Mouse (Mus musculus) embryonic facial prominence, embryonic 12.5 days (tissue): ENCODE data around the gene Reg4. TPM values are rescaled to one million over a fixed set of nuclear protein-coding genes. Genes with fewer than 3 reads are reported as not detected.

Source experiments
- ATAC-seq: fragments of 200-750 bp; cut with Nextera tagmentation; 2 replicates; pipeline ENCODE4 v1.8.0; 2017; ENCODE audit not compliant: insufficient number of reproducible peaks, insufficient read depth, low FRiP score, low TSS enrichment
- H3K27ac ChIP-seq: fragments of 300-500 bp; sonication (generic); 2 replicates; pipeline ENCODE4 v1.5.1; 2016; ENCODE audit warnings: mild to moderate bottlenecking
- H3K27me3 ChIP-seq: fragments of 300-500 bp; sonication (generic); 2 replicates; pipeline ENCODE4 v1.6.1; 2016; ENCODE audit warnings: mild to moderate bottlenecking, moderate library complexity
- H3K36me3 ChIP-seq: fragments of 300-500 bp; sonication (generic); 2 replicates; pipeline ENCODE4 v1.6.1; 2016; ENCODE audit warnings: mild to moderate bottlenecking
- H3K4me1 ChIP-seq: fragments of 300-500 bp; sonication (generic); 2 replicates; pipeline ENCODE4 v1.6.1; 2016
- H3K4me2 ChIP-seq: fragments of 300-500 bp; sonication (generic); replicated peaks from 2 replicates; pipeline ENCODE4 v1.6.1; 2016; ENCODE audit warnings: mild to moderate bottlenecking, moderate library complexity
- H3K4me3 ChIP-seq: fragments of 300-500 bp; sonication (generic); 2 replicates; pipeline ENCODE4 v1.5.1; 2016; ENCODE audit warnings: mild to moderate bottlenecking
- H3K9ac ChIP-seq: fragments of 300-500 bp; sonication (generic); 2 replicates; pipeline ENCODE4 v1.6.1; 2016; ENCODE audit warnings: mild to moderate bottlenecking, moderate library complexity
- H3K9me3 ChIP-seq: fragments of 300-500 bp; sonication (generic); 2 replicates; pipeline ENCODE4 v1.6.1; 2016; ENCODE audit warnings: mild to moderate bottlenecking, moderate library complexity
- WGBS: fragments of 180-500 bp; shearing (Covaris S2); methylation state at CpG from one replicate; pipeline ENCODE4 v1.1.7; 2016; 5-methylcytosine and 5-hydroxymethylcytosine counted together
- polyA plus RNA-seq: library from polyadenylated mRNA; unstranded; fragments of >200 nt; fragmentation: Nextera tagmentation; extraction: Ambion mirVana; gene quantifications from 2 replicates; pipeline ENCODE4 v1.2.1, GENCODE M21; 2016

Reg4 gene
- polyA plus RNA-seq, 1 experiment from 2014 or later, result not detected

- ATAC-seq, result no peak
- Histone ChIP-seq H3K4me1 (no peaks in the 10 kb centered on the region), H3K4me3 (no peak overlapping the region), H3K4me2 (no peak overlapping the region), H3K27me3 (no peaks in the 10 kb centered on the region), H3K36me3 (no peaks in the 10 kb centered on the region), H3K9ac (no peak overlapping the region), H3K27ac (no peak overlapping the region), H3K9me3 (no peaks in the 10 kb centered on the region)
- 58% methylated on average over 3 of the region's 3 CpGs for WGBS
Observed at GRCm38 (mm10) chr3:98216296-98216695, 5.7 kb upstream of the Reg4 start.

DNA sequence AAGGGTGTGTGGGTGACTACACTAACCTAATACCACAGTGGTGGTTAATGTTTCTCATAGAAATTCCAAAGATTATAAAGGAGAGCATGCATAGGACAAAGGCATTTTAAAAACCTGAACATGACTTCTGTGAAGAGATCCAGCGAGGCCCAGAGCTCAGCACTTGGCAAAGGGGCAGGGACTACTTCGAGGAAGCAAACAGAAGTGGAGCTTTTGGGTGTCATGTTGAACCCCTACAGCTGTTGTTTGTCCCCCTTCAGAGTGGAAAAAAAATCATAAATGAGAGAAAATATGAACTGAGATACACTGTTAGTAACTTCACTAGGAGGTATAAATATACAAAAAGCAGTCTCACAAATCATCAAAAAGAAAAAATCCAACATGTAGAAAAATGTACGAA is 1.3 kb downstream of the Reg4 start:
- Histone ChIP-seq H3K4me2 (no peak overlapping the region), H3K9ac (no peak overlapping the region), H3K4me1 (peaks cover 3% of the 10 kb centered on the region; the same call in 1 of the 2 replicates), H3K4me3 (no peak overlapping the region), H3K27me3 (no peaks in the 10 kb centered on the region), H3K9me3 (no peaks in the 10 kb centered on the region), H3K36me3 (no peaks in the 10 kb centered on the region), H3K27ac (no peak overlapping the region)
- no peak for ATAC-seq
- 80% methylated on average over 3 of the region's 3 CpGs for WGBS

- no peak overlapping the region for H3K27ac ChIP-seq
- peak; percentile 71; the same call in 1 of the 2 replicates for ATAC-seq
- no peaks in the 10 kb centered on the region for H3K27me3 ChIP-seq
- H3K4me3 ChIP-seq, result no peak overlapping the region
- H3K9ac ChIP-seq, result no peak overlapping the region
- WGBS, result 13% methylated on average over 9 of the region's 9 CpGs
- H3K9me3 ChIP-seq, result no peaks in the 10 kb centered on the region
- H3K4me1 ChIP-seq, result peaks cover 3% of the 10 kb centered on the region; the same call in 1 of the 2 replicates
- no peaks in the 10 kb centered on the region for H3K36me3 ChIP-seq
- no peak overlapping the region for H3K4me2 ChIP-seq
Observed at GRCm38 (mm10) chr3:98223783-98224580, 2.0 kb downstream of the Reg4 start.

- no peaks in the 10 kb centered on the region for H3K27me3 ChIP-seq
- H3K9ac ChIP-seq, result no peak overlapping the region
- H3K4me3 ChIP-seq, result no peak overlapping the region
- peaks cover 3% of the 10 kb centered on the region; the same call in 1 of the 2 replicates for H3K4me1 ChIP-seq
- 88% methylated on average over 7 of the region's 7 CpGs for WGBS
- H3K4me2 ChIP-seq, result no peak overlapping the region
- no peaks in the 10 kb centered on the region for H3K9me3 ChIP-seq
- ATAC-seq, result no peak
- no peaks in the 10 kb centered on the region for H3K36me3 ChIP-seq
- no peak overlapping the region for H3K27ac ChIP-seq
Observed at GRCm38 (mm10) chr3:98224975-98225374, 3.0 kb downstream of the Reg4 start.

- H3K4me3 ChIP-seq, result no peak overlapping the region
- H3K9ac ChIP-seq, result no peak overlapping the region
- ATAC-seq, result no peak
- no peaks in the 10 kb centered on the region for H3K36me3 ChIP-seq
- peaks cover 3% of the 10 kb centered on the region; the same call in 1 of the 2 replicates for H3K4me1 ChIP-seq
- H3K4me2 ChIP-seq, result no peak overlapping the region
- H3K9me3 ChIP-seq, result no peaks in the 10 kb centered on the region
- WGBS, result 43% methylated on average over 2 of the region's 2 CpGs
- no peaks in the 10 kb centered on the region for H3K27me3 ChIP-seq
- no peak overlapping the region for H3K27ac ChIP-seq
Observed at GRCm38 (mm10) chr3:98225746-98226145, 3.8 kb downstream of the Reg4 start.

DNA sequence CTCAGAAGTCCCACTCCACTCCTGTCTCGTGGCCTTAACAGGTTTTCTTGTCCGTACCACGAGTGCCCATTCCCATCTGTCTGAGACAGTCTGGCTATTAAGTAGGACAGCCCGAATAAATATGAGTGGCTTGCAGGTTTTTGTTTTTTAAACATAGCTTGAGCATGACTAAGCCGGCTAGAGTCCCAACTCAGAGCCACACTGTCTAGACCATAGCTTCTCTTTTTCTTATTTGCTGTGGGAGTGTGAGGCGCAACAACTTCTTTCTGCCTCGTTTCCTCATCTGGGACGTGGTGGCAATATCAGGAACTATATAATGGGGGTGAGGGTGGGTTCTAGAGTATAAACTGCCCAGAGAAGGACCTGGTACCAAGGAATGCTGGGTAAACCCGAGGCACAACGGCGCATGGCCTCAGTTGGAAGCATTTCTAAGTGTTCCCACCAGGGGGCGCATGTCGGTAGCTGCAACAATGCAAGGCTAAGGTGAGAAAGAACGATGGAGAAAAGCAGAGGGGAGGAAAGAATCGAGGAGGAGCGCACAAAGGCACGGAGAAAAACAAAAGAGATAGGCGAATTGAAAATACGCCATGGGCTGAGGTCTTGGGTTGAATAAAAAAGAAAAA is 5.1 kb downstream of the Reg4 start:
- peaks cover 3% of the 10 kb centered on the region; the same call in 1 of the 2 replicates for H3K4me1 ChIP-seq
- ATAC-seq, result no peak
- no peak overlapping the region for H3K27ac ChIP-seq
- H3K36me3 ChIP-seq, result no peaks in the 10 kb centered on the region
- no peaks in the 10 kb centered on the region for H3K9me3 ChIP-seq
- 37% methylated on average over 19 of the region's 19 CpGs for WGBS
- H3K4me3 ChIP-seq, result no peak overlapping the region
- no peak overlapping the region for H3K9ac ChIP-seq
- H3K27me3 ChIP-seq, result no peaks in the 10 kb centered on the region
- H3K4me2 ChIP-seq, result no peak overlapping the region

- ATAC-seq, result no peak
- 75% methylated on average over 3 of the region's 3 CpGs for WGBS
- Histone ChIP-seq H3K27ac (no peak overlapping the region), H3K36me3 (no peaks in the 10 kb centered on the region), H3K9me3 (no peaks in the 10 kb centered on the region), H3K4me1 (peaks cover 3% of the 10 kb centered on the region; the same call in 1 of the 2 replicates), H3K4me3 (no peak overlapping the region), H3K27me3 (no peaks in the 10 kb centered on the region), H3K9ac (no peak overlapping the region), H3K4me2 (no peak overlapping the region)
Observed at GRCm38 (mm10) chr3:98227763-98228162, 5.8 kb downstream of the Reg4 start.

- WGBS, result 83% methylated on average over 7 of the region's 7 CpGs
- Histone ChIP-seq H3K4me3 (no peak overlapping the region), H3K27me3 (no peaks in the 10 kb centered on the region), H3K9ac (no peak overlapping the region), H3K9me3 (no peaks in the 10 kb centered on the region), H3K27ac (no peak overlapping the region), H3K4me1 (no peaks in the 10 kb centered on the region), H3K4me2 (no peak overlapping the region), H3K36me3 (no peaks in the 10 kb centered on the region)
- ATAC-seq, result no peak
Observed at GRCm38 (mm10) chr3:98229943-98230342, 8.0 kb downstream of the Reg4 start.

DNA sequence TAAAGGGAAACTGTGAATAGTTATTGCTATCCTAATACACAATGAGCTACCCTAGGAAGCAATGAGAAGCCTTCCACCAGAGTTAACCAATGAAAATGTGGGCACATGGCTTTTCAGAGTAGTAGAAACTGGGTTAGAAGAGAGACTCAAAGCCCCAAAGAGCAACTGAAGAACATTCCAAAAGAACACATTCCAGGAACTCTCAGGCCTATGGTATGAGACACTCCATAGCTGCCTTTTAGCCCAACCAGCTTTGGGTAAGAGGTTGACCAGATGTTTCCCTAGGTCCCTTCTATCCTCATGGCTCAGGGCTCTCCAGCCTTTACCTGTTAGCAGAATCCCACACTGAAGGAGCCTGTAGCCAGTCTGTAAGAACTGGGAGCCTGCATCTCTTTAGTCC is 11.5 kb downstream of the Reg4 start:
- H3K36me3 ChIP-seq, result no peaks in the 10 kb centered on the region
- no peak overlapping the region for H3K4me2 ChIP-seq
- no peak overlapping the region for H3K4me3 ChIP-seq
- H3K4me1 ChIP-seq, result no peaks in the 10 kb centered on the region
- no peak for ATAC-seq
- no peaks in the 10 kb centered on the region for H3K9me3 ChIP-seq
- no peak overlapping the region for H3K27ac ChIP-seq
- H3K9ac ChIP-seq, result no peak overlapping the region
- no peaks in the 10 kb centered on the region for H3K27me3 ChIP-seq

- Histone ChIP-seq H3K36me3 (no peaks in the 10 kb centered on the region), H3K9ac (no peak overlapping the region), H3K27me3 (no peaks in the 10 kb centered on the region), H3K4me3 (no peak overlapping the region), H3K4me1 (no peaks in the 10 kb centered on the region), H3K27ac (no peak overlapping the region), H3K4me2 (no peak overlapping the region), H3K9me3 (no peaks in the 10 kb centered on the region)
- ATAC-seq, result no peak
- WGBS, result 83% methylated on average over 6 of the region's 6 CpGs
Observed at GRCm38 (mm10) chr3:98236266-98236665, 14.3 kb downstream of the Reg4 start.

GRCm38 (mm10) chr3:98237240-98237639 is 15.3 kb downstream of the Reg4 start:
- Histone ChIP-seq H3K4me2 (no peak overlapping the region), H3K27ac (no peak overlapping the region), H3K4me1 (no peaks in the 10 kb centered on the region), H3K36me3 (no peaks in the 10 kb centered on the region), H3K9me3 (no peaks in the 10 kb centered on the region), H3K9ac (no peak overlapping the region), H3K27me3 (no peaks in the 10 kb centered on the region), H3K4me3 (no peak overlapping the region)
- ATAC-seq, result no peak
- WGBS, result 76% methylated on average over 5 of the region's 5 CpGs

DNA sequence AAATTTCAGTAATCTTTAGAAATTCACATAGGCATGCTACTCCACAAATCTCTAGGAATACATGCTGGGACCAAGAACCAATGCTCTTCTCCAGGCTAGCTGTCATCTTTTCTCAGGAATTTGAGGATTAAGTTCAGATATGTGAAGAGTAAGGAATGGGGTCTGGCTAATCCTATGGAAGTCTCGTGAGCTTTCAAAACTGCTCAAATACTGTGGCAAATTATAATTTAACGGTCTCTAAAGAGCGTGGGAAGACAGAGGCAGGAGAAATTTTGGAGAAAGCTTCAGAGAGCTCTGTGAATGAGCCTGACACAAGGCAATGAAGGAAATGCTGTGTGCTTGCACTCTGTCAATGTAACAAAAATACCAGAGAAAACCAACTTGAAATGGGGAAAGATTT is 16.2 kb downstream of the Reg4 start:
- no peak for ATAC-seq
- H3K9me3 ChIP-seq, result no peaks in the 10 kb centered on the region
- H3K27me3 ChIP-seq, result no peaks in the 10 kb centered on the region
- H3K9ac ChIP-seq, result no peak overlapping the region
- no peak overlapping the region for H3K4me3 ChIP-seq
- no peaks in the 10 kb centered on the region for H3K4me1 ChIP-seq
- 68% methylated on average over 3 of the region's 3 CpGs for WGBS
- H3K36me3 ChIP-seq, result no peaks in the 10 kb centered on the region
- no peak overlapping the region for H3K27ac ChIP-seq
- H3K4me2 ChIP-seq, result no peak overlapping the region
